Mouse (Mus musculus): ENCODE measurements around the gene Hlcs. TPM values are rescaled to one million over a fixed set of nuclear protein-coding genes. Genes with fewer than 3 reads are reported as not detected.
A peak's percentile ranks its signal among the peaks of the same experiment; 100 is the strongest.
"Not testable (repeated sequence)": the region's sequence is repeated elsewhere in the genome, so short reads cannot be mapped to it uniquely, and the experiment has no call there.

The Hlcs gene
- 10 to 100 TPM; 14.0 to 16.5 (median 15.7) TPM for total RNA-seq (2022)

DNA sequence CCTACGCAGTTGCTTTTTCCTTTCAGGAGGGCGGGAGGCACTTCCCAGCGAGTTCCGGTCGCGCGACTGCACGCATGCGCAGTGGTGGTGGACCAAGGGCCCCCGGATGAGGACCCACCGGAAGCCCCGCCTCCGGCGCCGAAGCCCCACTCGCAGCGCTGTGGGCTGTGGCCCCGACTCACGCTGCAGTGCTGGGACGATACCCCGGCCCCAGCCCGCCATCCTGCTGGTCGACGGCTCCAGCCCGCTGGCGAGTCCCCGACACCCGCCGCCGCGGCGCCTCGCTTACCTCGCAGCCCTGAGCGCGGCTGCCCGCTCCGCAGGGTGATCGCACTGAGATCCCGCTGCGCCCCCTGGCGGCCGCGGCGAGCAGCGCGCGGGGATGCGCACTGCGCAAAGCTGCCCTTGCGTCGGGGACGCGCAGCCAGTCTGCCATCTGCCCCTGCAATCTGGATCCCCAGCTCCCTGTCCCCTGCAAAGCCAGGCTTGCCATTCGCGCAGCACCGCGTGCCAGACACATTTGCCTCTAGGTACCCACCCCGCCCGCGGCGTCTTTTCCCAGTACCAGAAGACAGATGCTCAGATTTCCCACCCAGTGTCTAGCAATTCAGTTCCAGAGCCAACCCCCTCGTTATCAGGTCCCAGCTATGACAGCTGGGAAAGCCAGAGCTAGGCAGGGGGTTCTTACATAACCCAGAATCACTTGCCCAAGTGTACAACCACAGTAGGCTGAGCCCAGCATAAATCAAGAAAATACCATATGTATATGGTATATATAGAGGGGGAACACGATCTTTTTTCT, at the start of gene Hlcs:
Gene Hlcs, minus strand, starts transcription at position 343 of the 802 bp plus-strand sequence.
- DNase-seq (ENCODE audit: low spot score in 2 of 2), result peak; percentile 95 to 97

DNA sequence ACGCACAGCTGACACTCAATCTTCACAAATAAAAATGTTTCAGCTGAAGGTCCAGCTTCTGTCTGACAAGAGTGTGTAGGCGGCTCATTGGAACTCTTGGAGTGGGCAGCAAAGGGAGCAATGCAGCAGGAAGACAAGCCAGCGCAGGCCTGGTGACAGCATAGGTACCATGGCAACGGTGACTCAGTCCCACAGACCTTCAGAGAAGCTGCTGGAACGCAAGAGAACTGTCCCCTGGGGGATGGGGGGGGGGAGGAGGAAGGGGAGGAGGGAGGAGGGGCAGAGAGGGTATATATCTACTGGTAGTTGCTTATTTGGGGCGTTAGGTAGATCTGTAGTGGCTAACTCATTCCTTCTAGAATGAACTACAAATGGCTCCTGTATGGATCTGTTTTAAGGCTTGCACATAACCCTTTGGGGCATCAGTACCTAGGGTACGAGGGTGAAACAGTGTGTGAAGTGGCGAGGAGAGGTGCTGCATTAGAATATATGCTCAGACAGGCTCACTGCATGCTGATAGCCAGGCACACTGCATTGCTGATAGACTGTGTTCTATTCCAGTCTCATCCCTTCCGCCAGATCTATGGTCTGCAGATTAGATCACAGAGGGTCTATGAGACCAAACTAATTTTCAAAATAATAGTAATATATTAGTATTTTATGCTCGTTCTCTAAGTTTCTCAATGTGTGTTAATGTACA, 49.0 kb upstream of the Hlcs start:
- DNase-seq (ENCODE audit: low spot score in 2 of 2), result peak; percentile 85 to 87

DNA sequence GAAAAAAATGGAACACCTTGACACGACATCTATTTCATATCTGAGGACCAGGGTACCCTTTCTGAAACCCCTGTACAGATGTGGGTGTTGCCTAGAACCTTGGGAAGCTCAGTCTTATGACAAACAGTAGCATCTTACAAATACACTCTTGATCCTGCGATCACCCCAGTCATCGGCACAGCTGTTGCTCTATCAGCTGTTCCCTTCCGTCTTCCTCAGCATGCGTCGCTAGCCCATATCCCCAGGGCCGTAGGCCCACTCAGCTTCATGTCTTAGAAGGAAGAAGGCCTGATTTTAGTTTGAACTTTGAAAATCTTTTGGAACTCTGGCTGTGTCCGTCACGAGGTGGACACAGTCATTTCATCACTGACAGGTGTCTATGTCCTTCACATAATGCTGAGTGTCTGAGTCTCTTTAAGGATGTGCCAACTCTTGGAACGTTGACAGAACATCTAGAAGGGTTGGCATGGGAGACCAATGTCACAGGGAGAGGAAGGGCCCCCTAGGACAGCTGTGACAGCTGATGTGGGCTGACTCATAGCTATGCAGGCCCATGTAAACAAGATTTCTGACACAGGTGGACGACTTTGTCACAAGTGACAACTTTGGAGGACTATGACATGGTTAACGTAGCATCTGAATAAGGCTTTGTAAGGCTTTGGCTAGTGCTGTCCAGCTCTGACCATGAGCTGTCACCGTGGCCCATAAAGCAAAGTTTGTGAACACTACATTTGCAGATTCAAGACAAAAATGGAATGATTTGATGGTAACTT, 47.4 kb upstream of the Hlcs start:
- DNase-seq (ENCODE audit: low spot score in 2 of 2), result no peak

DNA sequence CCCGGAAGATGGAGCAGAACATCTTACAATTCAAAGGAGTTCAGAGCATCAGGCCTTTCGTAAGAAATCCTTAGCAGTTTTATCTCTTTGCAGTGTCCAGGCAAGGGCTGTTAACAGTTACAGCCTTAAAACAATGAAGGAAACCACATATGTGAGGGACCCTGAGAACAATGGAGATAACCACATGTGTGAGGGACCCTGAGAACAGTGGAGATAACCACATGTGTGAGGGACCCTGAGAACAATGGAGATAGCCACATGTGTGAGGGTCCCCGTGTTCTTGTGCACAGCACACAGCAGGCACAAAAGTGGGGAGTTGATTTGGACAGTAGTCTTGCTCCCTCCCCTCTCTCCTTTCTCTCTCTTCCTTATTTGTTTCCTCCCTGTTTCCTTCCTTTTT, 44.7 kb upstream of the Hlcs start:
- DNase-seq (ENCODE audit: low spot score in 2 of 2), result no peak

DNA sequence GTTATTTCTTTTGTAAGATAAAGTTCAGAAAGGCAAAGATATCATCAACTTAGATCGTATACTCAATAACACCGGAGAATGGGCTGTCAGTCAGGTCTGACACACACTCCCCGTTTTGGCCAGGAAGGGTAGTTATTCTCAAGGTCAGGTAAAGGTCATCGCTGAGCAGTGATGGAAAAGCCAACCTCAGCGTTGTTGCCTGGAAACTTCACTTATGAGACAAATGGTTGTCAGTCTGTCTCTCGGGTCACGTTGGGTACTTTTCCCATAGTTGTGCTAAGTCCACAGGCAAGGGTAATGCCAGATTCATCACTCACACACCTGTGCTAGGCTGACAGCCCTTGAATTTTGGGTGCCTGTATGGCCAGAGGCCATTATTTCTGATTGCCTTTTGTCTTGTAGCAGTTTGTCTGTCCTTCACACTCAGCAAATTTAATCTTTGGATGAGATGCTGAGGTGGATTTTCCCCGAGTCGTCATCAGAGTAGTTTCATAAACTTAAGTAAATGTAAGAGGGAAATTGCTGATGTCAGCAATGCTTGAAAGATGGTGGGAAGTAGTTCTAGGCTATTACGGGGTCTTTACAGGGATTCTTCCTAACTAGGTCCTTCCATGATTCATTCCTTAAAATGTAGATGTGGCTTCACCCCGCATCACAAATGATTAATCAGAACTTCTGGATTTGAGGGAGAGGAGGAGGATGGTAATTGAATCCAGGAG, 43.6 kb upstream of the Hlcs start:
- DNase-seq (ENCODE audit: low spot score in 2 of 2), result no peak

DNA sequence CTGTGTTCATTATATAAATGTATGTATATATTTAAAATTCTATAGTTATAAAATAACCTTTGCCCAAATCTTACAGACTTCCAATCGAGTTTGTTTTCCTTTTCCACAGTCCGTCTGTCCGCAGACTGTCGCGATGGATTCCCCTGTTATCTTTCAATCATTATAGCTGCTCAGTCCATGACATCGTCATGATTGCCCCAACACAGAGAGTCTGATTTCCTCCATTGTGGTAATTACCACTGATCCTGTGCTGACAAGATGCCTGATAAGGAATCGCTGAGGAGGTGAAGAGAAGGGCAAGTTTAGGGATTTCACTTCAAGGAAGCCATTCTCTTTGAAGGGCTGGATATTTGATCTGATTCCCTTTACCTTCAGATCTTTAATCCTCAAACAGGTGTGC, 42.7 kb upstream of the Hlcs start:
- no peak for DNase-seq (ENCODE audit: low spot score in 2 of 2)

DNA sequence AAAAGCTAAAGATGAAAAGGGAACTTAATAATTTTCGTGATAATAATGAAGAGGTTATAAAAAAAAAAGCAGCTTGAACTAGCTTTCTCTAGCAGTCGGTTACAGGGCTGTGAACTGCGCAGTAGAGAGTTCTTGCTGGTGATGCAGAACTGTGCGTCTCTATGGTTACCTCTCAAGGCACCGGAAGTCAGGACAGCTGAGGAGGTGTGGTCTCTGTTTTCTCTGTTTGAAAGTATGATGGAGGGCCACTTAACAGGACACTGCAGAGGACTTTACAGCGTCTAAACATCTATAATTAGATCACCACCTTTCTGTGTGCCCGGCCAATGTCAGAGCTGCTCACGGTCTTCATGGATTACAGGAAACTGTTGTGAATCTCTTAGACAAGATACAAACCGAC, 41.1 kb upstream of the Hlcs start:
- peak in 1 of 2 experiments; percentile 30 for DNase-seq (ENCODE audit: low spot score in 2 of 2)

DNA sequence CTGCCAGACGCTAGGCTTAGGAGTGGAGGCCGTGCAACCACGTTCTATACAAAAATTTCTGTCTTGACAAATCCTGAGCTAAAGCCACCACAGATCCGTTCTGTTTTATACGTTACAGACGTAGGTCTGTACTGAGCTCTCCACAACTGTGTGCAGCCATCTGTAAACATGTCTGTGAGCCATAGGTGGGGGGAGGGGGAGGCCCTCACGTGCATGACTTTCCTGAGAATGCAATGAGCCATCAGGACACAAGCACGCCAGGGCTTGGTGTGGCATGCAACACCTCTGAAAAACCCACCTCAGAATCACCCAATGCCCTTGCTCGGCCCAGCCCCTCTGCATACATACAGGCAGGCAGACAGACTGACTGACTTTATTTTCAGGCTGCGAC, 36.9 kb upstream of the Hlcs start:
- DNase-seq (ENCODE audit: low spot score in 2 of 2), result no peak

DNA sequence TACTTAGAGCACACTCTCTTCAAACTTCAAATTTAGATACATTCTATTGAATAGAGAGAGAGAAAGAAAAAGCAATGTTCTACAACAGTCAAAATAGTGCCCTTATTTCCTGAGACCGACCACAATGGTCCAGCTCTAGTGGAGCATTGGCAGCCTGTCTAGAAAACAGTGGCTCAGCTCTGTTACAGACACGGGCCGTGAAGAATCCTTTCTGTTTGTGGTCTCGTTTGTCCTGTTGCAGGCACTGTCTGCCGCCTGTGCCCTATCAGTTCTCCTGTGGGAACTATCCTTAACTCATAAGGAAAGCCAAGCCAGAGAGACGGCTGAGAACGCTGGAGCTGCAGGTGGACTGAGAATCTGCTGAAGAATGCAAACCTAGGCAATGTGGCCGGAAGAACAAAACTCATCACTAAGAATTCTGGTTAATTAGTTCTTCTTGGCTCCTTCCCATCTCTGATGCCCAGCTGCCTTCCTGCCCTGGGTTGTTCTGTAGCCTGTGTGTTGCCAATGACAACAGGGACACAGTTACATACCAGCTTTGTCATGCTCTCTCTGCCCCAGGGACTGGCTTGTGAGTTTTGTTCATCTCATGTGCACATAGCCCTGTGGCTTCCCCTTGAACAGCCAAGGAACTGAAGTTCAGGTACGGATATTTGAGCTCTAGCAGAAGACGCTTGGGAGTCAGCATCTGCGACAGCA, 36.4 kb upstream of the Hlcs start:
- DNase-seq (ENCODE audit: low spot score in 2 of 2), result no peak

DNA sequence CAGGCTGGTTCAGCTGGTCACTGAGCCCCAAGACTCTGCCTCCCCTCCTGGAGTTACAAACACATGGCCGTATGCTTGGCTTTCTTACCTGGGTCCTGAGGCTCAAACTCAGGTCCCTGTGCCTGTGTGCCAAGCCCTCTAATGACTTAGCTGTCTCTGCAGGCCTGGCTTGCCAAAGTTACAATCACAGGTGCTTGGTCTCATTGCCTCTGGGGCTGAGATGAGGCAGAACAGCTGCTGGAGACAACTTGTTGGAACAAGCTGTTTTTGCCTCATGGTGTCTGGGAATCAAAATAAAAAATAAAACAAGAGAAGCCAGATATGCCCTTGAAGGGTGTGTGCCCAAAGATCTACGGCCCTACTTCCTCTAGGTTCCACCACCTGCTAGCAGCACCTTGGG, 35.4 kb upstream of the Hlcs start:
- DNase-seq (ENCODE audit: low spot score in 2 of 2), result no peak

DNA sequence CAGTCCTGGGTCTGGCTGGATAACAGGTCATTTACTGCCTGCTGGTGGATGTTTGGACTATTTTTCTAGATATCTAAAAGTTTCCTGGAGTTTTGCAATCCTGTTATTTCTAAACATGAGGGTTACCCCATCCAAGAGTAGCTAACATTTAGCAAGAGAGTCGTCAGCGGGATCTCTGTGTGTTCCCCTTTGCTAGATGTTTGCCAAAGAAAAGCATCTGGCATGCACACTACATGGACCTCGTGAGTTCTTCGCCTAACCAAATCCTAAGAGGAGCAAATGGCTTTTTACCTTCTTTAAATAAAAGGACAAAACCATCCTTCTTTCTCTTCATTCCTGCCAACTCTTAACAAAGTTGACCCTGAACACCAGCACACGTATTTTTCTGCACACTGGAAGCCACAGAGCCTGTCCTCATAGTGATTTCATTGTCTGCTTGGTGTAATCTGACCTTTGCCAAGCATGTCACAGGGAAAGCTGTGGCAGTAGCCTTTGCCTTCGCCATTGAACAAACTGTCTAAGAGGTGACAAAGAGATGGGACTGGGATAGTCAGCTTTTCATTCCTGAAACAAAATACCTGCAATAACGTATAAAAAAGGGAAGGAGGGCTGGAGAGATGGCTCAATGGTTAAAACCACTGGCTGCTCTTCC, 33.8 kb upstream of the Hlcs start:
- no peak for DNase-seq (ENCODE audit: low spot score in 2 of 2)

DNA sequence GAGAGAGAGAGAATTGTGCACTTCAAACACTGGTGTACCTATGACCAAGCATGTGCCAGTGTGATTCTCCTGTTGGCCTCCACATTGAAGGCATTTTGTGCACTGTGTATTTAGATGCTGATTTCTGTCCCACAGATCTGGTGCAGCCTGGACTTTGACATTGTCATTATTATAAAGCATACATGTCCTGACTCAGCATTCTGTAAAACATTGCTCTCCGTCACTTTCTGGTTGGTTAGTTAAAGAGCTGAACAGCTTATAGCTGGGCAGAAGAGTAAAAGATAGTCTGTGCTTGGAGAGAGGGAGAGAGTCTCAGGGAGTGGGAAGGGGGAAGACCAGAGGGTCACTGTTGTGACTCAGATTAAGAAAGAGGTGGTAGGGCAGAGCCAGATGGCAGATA, 32.4 kb upstream of the Hlcs start:
- DNase-seq (ENCODE audit: low spot score in 2 of 2), result no peak

DNA sequence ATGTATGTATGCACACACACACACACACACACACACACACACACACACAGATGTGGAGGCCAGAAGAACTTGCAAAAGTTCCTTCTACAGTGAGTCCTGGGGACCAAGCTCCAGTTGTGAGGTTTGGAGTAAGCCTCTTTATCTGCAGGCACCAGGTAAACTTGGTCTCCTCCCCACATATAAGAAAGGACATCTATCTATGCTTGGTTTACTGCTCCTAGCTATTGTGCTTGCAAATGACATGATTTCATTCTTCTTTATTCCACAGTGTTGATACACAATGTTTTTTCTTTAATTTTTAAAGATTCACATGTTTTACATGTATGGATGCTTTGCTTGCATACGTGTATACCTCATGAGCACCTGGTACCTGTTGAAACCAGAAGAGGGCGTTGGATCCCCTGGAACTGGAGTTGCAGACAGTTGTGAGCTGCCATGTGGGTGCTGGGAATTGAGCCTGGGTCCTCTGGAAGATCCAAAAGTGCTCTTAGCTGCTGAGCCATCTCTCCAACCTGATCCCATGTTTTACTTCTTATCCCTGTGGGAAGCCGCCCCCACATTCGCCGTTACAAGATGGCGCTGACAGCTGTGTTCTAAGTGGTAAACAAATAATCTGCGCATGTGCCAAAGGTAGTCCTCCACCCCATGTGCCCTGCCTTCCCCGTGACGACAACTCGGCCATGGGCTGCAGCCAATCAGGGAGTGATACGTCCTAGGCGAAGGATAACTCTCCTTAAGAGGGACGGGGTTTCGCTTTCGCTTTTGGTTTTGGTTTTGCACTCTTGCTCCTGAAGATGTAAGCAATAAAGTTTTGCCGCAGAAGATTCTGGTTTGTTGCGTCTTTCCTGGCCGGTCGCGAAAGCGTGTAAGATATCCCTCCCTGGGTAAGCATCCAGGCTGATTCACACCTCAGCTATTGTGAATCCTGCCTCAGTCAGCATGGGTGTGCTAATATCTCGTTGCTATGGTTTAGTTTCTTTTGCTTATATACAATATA, 26.1 kb upstream of the Hlcs start:
- DNase-seq (ENCODE audit: low spot score in 2 of 2), result not testable (repeated sequence)

DNA sequence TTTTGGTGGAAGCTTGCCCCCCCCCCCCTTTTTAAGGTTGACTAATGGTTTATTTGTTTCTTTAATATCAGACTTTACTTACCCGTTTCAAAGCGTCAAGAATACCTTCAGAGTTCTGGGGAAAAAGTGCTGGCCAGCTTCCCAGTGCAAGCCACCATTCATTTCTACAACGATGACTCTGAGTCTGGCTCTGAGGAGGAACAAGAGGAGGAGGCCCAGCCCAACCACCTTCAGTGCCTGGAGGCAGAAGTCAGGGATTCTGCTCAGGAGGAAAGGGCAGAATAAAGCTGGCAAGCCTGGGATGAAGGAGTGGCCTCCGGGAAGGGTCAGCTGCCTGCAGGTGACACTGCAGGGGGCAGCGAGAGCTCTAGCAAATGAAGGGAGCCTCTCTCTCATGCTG, 22.3 kb upstream of the Hlcs start:
- no peak for DNase-seq (ENCODE audit: low spot score in 2 of 2)

DNA sequence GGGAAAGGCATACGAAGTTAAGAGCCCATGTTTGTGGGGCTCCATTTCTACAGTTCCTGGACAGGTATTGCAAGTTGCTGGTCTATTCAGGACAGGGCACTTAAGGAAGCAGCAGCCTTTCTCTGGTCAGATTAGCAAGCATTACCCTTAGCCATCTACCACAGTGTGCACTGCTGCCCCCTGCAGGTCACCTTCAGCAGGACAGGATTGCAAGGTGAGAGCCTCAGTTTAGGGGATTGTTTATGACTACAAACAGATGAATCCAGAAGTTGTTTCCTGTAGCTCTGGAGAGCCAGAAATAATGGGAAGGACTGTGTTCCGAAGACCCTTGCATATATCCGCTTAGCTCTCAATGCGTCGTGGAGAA, 18.5 kb upstream of the Hlcs start:
- DNase-seq (ENCODE audit: low spot score in 2 of 2), result peak in 1 of 2 experiments; percentile 54

DNA sequence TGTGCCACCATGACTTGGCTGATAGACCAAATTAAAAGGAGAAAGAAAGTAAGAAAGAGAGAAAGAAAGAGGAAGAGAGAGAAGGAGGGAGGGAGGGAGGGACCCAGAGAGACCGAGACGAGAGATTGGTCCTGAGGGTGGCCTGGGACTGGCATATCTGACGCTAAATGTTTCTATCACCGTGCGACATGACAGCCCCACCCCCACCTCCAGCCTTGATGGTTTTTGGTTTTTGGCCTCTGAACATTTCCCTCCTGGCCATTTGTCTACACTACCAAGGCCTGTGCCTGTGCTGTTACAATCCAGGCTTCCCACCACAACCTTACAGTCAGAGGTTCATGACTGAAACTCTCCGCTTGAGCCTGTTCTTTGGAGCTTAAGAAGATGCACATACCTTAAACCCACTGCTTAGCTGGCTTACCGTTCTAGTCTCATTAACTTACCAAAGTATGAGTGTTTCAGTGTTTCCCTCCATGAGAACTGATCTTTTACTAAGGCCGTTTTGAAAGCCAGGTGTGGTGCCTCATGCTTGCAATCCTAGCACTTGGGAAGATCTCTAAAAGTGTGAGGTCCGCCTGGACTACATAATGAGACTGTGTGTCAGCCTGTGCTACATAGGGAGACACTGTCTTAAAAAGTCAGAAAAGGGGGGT, 18.0 kb upstream of the Hlcs start:
- DNase-seq (ENCODE audit: low spot score in 2 of 2), result no peak

DNA sequence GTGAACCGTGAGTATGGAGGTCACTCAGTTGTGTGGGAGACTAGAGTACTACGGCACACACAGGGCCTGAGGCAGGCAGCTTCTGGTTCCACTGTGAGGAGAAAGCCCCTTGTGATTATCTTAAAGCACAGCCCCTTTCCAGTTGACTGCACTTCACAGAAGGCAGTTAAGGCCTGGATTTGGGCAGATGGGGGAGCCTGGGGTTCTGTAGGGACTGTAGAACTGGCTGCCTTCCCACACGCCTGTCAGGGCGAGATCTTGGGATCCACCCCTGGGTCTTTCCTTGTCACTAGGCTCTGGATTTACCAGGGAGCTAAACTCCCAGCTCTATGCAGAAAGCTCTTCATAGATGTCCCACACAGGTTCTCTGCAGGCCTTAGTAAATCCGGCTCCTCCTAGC, 17.1 kb upstream of the Hlcs start:
- no peak for DNase-seq (ENCODE audit: low spot score in 2 of 2)
